Mouse (Mus musculus) heart, postnatal 36 days (tissue): ENCODE measurements at regions not wholly inside any gene's neighbourhood (a gene's known extent, or its start where the extent isn't known, plus 50 kb on each side); places are given as distances from the start of the nearest gene placed in this dataset.

ENCODE experiments used
- DNase-seq, 2 experiments: peaks; one replicate each; pipeline ENCODE4 v3.0.0; 2021 to 2022
- intact Hi-C: fragments of 180-260 bp; cut with DNase I; formaldehyde crosslinking; loops from one replicate; pipeline ENCODE4 v1.15.1; 2025

DNA sequence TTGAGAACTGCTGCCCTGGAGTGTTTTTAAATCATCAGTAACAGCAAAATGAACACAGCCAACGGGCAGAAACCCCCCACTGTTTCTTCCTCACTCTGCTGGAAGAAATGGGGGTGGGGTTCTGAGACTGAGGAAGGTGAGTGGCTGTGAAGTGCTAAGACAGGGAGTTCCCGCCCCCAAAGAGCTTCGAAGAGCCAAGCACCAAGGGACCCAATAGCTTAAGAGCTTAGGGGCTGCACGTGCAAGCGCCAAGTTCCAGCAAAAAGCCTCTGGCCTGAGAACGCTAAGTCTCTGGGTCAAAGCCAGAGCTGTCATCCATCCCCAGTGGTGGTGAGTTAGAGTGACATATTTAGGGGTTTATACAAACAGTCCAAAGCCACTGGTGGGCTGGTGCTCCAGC is 55.1 kb upstream of the Pcbd1 start:
- DNase-seq, result no peak
- intact Hi-C loops, result no loop called here

DNA sequence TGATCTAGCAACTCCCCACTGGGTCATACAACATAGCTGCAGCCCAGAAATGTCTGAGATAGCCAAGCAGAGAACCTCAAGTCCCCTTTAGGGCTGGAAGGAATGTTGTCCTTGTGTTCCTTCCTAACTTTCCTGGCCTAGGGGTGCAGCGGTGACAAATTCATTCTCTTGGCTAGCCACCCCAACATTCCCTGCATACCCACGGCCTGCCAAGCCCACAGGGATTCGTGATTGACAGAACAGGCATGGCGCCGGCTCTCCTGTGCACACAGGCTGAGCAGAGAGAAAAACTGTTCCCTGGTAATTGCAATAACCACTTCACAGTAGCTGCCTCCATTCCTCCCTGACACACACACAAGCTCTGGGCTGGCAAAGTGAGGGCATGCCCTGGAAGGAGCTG is 60.5 kb upstream of the Pcbd1 start:
- DNase-seq, result peak; percentile 6 to 25
- intact Hi-C loops, result no loop called here

DNA sequence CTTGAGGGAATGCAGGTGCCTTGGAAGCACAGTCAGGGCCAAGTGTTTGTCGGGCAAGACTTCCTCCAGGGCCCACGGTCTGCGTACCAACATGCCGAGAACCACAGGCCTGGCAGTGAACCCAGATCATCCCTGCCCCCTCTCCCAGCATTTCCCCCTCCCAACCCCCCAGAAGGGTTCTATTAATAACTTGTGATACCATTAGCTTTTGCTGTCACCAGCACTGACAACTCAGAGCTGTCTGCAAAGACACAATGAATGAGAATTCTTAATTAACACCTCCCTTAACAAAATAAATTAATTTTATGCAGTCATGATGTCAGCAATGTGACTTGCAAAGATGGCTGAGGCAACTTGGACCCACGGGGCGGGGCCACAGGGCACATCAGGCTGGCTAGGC is 61.9 kb upstream of the Pcbd1 start:
- intact Hi-C loops, result no loop called here
- peak; percentile 6 to 14 for DNase-seq

DNA sequence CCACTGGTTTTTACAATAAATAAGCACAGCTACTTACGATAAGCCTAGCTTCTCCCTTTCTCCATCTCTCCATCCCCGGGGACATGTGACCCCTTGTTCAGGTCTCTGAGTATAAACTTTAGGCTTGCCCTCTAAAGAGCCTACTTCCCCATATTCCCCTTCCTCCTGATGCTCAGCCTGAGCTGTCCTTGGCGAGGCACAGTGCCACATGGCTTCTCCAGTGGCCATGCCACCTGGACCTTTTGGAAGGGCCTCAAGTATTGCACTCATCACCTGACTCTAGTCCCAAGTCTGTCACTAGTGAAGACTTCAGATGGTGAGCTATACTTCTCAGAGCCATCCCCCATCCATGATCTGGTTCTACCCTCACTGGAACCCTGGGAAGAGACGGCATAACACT is 64.1 kb upstream of the Pcbd1 start:
- no peak for DNase-seq
- intact Hi-C loops, result no loop called here

DNA sequence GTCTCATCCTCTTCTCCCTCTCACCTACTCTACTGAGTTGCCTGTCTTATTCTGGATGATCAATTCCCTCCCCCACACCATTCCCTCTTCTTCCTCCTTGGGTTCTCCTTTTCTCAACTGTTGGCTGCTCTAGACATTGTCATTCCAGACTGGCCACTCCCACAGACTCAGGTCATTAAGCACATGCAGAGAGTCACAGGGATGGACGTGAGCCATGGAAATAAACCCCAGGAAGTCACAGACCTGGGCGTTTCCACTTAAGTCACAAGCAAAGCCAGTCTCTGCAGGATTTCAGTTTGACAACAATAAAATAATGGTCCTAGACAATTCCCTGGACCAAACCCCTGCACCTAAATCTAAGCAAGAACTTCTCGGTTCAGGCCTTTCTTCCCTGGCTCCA is 65.0 kb upstream of the Pcbd1 start:
- intact Hi-C loops, result no loop called here
- no peak for DNase-seq

DNA sequence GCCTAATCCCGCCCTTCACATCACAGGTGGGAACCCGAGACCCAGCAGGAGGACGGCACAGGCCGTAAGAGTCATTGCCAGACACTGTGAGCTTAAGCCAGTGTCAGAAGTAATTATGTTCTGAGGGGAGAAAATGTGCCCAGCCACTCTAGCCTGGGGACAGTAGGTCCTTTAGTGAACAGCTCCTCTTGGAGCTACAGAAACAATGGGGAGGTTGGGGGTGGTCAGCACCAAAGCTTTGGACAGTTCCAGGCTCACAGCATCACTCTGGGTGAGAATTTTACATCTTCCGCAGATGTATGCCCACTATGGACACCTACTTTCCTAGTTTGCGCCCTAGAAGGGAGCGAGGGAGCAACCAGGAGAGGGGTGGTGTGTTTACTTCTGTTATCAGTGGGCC is 65.7 kb upstream of the Pcbd1 start:
- DNase-seq, result no peak

DNA sequence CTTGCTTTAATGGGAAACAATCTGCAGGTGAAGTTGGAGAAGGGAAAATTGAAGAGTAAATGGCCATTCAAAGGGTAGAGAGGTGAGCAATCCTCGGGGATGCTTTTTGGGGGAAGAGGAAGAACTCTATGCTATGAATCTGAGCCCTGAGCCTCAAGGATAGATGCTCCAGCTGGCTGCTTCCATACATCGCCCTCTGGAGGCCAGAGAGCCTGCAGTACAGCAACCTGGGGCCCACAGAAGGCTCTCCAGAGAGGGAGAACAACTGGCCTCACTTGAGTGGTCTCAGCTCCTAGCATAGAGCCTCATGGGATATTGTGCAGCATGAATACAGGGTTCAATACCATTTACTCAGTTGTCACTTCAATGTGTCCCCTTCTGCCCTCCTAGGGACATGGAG is 69.6 kb upstream of the Pcbd1 start:
- no peak for DNase-seq
- intact Hi-C loops, result no loop called here

More for the DNA sequence above, 65.7 kb upstream of the Pcbd1 start:
- intact Hi-C loops, result no loop called here

DNA sequence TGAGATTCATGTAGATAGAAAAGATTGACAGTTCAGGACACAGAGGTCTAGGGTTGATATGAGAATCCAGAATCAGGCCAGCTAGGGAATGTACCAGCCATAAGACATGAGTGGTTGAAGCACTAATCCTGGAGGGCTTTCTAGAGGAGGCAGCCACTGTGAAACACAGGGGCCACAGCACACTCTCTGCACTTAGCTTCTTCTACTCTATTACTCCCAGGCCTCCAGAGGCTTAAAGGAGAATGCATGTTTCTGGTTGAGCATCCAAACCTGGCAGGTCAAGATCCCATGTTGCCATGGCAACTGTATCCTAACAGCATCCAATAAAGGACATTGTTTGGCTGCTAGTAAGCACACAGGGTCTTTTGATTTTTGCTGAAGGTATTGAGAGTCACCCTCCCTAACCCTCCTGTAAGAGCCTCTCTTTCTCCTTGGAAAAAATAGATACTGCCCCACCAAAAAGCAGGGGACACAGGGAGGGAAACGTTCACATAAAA is 76.9 kb upstream of the Pcbd1 start:
- DNase-seq, result no peak
- intact Hi-C loops, result no loop called here

DNA sequence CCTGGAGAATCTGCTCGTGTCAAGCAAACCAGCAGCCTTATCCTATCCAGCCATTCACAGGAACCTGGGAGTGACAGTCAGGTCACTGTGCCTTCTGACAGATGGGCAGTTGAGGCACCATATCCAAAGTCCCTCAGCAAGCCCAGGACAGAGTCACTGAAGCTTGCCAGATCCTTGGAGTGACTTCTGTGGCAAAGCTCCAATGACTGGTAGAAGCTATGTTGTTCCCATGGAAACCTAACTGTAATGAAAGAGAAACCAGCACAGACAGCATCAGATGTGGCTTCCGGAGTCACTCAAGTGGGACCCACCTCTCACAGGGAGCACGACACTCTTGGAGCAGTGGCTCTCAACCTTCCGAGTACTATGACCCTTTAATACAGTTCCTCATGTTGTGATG is 78.4 kb upstream of the Pcbd1 start:
- DNase-seq, result no peak
- intact Hi-C loops, result no loop called here

DNA sequence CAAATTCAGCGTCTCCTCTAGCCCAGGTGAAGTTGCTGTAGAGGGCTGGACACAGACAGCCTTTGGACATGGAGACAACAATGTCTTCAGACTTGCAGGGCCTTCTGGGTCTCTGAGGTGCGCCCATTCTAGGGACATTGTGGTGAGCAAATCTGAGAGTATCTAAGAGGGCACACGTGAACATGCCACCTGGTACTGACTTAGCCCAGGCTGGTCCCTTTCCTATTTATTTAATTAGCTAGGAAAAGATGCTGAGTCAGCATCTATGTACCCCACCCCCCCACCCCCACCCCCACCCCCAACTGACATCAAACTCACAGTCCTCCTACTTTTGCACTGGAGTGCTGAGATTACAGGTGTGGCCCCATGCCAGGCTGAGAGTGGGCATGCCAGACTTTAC is 81.7 kb upstream of the Pcbd1 start:
- no peak for DNase-seq
- intact Hi-C loops, result no loop called here

DNA sequence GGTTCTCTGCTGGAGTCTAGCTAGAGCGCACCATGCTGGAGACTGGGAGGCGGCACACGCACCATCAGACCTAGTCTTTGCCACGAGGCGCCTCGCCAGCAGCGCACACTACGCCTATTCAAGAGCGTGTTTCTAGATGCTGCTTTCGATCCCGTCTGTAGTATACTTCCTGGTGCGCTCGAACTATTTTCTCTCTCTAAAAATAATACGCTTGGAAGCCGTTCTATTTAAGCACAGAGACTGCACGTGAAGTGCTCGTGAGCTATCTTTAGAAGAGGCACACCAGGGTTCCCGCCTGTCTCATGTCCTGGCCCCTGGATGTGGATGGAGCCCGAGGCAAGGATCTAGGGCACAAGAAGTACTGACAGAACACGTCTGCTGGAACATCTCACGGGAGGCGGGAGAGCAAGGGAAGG is 87.4 kb upstream of the Pcbd1 start:
- intact Hi-C loops, result no loop called here
- peak; percentile 9 to 37 for DNase-seq

DNA sequence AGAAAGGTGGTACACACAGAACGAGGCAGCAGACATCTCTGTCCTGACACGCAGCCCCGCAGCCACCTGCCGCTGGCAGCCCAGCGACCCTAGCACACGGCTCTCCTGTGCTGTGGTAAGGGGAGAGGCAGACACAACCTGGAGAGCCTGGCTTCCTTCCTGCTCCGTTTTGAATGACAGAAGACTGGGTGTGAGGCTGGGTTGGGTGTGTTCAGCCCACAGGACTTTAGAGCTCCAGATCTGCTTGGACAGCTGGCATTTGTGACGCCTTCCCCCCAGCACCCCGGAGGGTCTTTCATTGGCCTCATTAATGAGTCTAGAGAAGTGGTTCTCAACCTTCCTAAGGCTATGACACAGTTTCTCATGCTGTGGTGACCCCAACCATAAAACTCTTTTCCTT is 91.7 kb upstream of the Pcbd1 start:
- intact Hi-C loops, result no loop called here
- DNase-seq, result no peak

DNA sequence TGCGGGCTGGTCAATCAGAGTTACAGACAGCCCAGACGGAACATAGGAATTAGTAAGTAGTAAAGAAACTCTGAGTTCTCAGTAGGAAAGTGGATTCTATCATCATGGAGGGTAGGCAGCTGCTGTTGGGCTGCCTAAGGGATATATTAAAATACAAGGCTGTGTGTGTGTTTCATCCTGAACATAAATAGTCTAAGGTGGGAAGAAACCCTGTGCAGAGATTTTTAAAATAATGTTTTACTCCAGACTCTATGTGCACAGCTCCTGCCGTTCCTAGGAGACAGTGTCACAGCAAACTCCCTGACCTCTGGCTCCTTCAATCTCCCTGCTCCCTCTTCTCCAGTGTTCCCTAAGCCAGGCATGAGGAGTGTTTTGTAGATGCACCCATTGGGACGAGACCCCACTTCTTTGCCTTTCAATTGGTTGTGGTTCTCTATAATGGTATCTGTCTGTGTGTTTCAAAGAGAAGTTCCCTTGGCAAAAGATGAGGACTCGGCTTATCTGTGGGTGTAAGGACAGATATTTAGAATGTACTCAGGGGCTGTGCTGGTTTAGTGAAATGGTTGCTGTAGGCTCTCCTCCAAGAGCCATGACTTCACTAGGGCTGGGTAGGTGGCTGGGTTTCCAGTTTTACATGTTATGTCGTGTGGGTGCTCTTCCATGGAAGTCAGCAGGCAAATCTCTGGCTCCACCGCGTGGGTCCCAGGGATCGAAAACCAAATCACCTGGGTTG is 93.1 kb upstream of the Pcbd1 start:
- DNase-seq, result no peak
- intact Hi-C loops, result no loop called here

DNA sequence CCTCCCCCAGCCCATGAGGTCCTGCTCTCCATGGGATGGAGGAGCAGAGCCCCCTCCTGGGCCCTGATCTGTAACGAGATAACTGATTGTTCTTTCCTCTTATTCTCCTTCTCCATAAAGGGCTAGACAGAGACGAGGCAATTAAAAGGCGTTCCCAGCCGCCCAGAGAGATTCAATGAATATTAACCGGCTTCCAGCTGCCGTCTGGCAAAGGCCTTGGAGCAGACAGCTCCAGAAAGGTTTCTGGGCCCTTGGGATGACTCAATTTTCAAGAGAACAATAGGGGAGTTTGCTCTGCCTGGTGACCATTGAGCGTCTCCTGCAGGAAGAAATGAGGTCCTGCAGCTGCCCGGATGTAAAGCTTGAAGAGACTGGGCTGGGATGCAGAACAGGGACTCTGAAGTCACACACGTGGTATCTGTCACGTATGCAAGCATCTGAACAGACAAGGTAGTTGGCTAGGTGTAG is 104.0 kb upstream of the Pcbd1 start:
- intact Hi-C loops, result loop anchor here (2.0 to 5.0 kb wide), 2 partner anchors 150 to 208 kb away; no protein-coding TSS in a partner anchor
- no peak for DNase-seq

DNA sequence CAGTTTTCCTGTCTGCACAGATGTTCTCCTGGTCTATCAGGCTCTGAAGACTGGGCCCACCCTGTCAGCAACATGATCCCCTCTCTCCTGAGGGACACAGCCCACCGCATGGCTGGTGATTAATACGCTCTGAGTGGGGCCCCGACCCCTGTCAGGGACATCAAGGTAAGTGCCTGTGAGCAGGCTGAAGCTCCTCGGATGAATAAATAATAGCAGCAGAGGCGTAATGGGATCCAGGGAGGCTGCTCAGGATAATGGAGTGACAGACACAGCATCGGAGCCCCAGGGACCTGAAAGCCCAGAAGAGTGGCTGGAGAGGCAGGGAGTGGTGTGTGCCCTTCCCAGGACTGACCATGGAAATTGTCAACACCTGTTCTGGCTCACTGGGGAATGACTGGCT is 107.4 kb upstream of the Pcbd1 start:
- intact Hi-C loops, result no loop called here

DNA sequence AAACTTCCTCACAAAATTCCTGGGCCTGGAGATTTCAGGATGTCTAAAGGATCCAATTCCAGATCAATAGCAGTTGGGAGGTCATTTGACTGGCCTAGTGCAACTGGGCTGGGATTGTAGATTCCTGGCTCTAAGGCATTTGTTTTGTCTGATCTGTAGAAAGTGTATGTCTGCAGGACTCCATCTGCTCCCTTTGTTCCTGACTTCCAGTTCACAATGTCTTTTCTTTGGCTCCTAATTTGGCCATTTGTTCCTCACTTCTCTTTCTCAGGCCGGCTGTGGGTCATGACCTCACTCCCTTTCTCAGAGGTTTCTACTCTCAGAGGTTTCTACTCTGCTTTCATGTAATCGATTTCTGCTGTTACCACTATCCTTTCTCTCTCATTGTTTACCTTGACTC is 115.5 kb upstream of the Pcbd1 start:
- intact Hi-C loops, result no loop called here
- no peak for DNase-seq

More for the DNA sequence above, 107.4 kb upstream of the Pcbd1 start:
- DNase-seq, result no peak

DNA sequence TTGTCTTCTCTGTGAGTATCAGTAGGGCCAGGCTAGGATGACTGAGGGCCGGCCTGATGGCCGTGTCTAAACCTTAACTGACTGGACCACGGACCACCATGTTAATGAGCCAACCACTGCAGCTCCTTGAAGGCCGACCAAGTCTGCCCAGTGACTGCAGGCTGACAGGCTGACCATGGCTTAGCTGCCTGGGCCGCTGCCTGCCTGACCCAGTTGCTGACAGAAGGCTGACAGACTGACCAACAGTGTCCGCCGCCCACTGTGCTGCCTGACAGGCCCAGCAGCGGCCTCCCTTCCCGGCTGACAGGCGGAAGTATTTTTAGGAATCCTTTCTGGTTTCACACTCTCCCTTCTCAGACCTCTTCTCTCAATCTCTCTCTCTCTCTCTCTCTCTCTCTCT is 124.3 kb upstream of the Pcbd1 start:
- DNase-seq, result no peak
- intact Hi-C loops, result no loop called here

DNA sequence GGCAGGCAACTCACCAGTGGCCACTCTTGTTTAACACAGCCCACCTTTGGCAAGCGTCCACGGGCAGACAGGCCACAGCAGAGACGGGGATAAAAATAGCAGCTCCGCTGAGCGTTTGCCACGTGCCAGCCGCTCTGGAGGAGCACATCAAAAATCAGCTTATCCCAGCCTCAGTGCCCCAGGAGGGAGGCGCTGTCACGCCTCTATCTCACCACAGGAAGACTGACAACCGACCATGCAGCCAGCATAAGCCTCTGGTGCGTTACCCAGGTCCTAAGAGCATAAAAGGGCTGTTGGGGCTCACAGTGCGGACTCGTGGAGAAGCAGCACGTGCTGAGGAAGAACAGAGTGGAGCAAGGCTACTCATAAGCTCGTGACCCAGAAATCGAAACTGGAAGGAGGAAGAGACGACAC is 126.4 kb upstream of the Unc5b start:
- DNase-seq, result peak; percentile 22 to 32

DNA sequence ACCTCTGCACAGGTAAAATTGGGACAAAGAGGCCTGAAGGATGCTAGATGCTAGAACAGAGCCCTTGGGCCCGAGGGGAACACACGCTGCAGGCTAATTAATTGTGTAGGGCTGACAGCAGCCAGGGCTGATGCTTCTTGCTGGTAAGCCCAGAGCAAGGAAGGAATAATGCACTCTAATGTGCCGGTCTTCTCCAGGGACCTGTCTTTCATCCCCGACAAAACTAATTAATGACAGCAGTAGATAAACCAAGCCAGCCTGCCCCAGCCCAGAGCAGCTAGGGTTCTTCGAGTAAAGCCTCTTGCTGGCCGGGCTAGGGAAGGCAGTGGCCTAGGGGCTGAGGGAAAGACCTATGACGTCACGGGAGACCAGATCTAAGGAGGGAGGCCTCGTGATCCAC is 124.1 kb upstream of the Unc5b start:
- intact Hi-C loops, result no loop called here
- DNase-seq, result no peak

More for the DNA sequence above, 126.4 kb upstream of the Unc5b start:
- intact Hi-C loops, result no loop called here

DNA sequence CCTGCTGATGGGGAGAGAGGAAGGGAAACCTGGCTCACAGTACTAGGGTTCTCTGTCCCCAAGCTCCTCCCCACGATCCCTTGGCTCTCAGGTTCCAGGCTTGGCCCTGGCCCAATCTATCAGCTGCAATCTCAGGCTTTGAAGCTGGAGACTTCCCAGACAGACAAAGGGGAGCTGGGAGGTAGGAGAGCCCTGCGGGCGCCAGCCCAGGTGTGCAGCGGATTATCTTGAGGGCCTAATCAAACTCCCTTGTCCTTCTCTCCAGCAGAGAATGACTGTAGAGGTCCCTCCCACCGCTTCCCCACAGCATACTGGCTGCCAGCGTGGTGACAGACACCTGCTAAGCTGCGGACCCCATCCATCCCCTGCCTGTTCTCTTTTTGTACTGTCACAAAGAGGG is 121.1 kb upstream of the Unc5b start:
- no peak for DNase-seq
- intact Hi-C loops, result no loop called here

DNA sequence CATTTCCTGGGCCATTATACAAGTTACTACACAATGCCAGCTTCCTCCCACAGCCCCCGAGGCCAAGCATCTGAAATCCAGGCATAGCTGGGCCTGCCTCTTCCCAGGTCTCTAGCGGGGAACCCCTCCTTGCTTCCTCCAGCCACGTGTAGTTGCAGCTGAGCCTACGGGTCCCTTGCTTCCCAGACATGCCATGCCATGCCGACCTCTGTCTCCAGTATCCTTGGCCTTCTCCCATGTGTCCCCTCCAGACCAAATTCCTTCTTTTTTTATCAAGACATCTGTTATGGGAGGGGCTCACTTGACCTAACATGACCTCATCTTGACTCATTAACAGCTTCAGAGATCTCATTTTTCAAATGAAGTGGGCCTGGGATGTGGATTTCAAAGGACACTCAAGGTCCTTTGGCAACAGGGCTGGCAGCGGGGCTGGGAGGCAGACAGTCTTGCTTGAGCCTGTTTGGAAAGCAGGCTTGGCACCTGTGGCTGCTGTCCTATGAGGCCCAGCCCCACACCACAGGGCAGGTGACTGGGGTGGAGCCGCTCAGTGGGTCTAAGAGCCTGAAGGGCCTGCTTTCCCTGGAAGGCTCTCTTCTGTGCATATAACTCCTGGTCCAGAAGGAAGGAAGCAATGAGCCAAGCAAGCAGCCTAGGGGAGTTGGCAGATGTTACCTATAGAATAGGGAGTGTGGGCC is 117.7 kb upstream of the Unc5b start:
- no peak for DNase-seq
- intact Hi-C loops, result no loop called here

DNA sequence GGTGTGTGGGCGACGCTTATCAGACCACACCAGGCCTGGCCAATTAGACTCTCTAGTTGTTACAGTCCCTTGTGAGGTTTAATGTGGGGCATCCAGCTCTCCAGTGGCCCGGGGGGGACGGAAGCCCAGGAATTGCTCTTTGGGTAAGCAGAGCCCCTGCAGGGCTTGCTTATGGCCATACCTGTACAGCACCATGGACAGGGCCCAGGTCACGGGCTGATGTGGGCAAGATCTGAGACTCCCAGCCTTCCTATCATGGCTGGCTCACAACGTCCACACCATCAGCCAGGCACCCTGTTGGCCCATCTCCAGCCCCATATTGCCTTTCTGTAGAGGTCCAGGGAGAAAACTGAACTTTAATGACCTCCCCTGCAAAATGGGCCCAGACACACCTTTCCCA is 111.7 kb upstream of the Unc5b start:
- DNase-seq, result no peak
- intact Hi-C loops, result no loop called here
